Mouse (Mus musculus): ENCODE measurements around the gene Sdk1.

The Sdk1 gene

DNA sequence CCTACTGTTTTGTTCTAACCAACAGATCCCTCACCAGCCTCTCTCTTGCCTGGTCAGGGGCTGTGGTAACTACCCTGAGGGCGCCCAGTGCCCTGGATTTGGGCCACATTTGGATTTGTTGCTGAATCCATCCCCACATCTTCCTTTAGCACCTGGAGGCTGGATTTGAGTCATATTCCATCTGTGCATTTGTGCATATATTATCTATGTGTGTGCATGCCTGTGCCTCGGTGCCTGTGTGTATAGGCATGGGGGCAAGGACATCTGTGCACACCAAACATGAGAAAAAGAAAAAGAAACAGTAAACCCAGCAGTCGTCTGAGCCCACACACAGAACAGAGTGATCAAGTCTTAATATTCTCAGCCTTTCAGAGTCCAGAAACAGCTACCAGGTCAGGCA lies 752.9 kb downstream of the Sdk1 start:
- no peak for DNase-seq (ENCODE audit: low spot score in 2 of 2)

DNA sequence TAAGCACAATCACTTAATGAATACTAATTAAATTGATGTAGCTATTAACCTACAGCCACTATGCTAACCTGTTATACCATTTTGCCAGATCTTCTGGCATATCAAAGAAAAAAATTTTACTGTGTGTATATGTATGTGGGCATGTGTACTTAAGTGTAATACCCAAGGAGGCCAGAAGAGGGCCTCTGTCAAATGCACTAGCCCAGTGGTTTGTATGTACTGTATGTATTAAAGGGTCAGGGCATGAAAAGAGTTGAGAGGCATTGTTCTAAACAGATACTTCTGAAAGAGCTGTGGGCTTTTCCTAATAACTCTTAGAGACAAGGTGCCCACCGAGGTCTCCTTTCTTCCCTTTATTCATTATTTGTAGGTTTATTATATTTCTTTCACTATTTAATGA lies 759.0 kb downstream of the Sdk1 start:
- DNase-seq (ENCODE audit: low spot score in 2 of 2) = no peak

DNA sequence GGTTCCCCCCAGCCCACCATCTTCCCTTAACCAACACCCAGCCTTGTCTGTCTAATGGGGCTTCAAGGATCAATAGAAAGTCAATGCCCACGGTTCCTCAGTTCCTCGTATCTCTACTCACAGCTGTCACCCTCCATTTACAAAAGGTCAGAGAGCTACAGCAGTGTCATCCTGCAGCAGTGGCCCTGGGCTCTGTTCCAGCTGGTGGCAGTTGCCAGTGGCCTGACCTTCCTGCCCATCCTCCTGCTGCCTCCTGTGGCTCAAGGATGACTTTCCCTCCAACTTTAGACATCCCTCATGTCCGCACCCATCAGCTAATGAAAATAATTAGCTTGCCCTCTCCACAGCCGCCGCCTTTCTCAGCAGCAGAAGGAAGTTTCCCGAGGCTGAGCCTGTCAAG lies 759.8 kb downstream of the Sdk1 start:
- no peak for DNase-seq (ENCODE audit: low spot score in 2 of 2)

DNA sequence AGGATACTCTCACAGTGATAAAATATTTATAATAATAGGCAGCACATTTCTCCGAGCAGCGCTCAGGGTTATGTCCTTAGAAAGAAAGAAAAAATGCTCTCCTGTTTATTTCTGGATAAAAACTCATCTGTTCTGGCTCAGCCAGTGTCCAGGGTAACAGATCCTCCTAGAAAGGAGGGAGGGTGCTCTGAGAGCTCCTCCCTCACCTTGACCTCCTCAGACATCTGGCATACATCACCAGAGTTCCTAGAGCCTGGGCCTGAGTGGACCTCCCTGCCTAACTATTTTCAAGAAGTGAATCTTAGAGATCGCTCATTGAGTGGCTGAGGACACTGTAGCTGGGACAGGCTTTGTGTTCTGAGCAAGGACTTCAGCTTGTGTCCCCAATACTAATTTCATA lies 760.7 kb downstream of the Sdk1 start:
- no peak for DNase-seq (ENCODE audit: low spot score in 2 of 2)

DNA sequence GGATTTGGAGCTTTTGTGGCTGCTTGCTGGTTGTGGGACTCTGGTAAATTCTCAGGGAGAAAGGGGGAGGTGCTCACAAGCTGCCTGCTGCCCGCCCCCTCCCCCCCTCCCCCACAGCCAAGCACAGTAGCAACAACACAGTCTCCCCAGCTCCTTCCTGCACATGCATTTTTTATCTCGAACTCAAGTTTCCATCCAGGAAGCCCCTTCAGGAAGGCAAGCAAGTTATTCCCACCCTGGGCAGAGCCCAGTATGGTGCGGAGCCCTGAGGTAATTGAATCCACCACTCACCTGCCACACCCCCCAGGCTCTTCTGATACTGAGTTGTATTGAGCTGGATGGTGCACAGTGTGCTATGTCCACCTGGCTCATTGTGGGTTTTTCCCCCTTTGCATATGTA lies 768.9 kb downstream of the Sdk1 start:
- DNase-seq (ENCODE audit: low spot score in 2 of 2) = no peak

DNA sequence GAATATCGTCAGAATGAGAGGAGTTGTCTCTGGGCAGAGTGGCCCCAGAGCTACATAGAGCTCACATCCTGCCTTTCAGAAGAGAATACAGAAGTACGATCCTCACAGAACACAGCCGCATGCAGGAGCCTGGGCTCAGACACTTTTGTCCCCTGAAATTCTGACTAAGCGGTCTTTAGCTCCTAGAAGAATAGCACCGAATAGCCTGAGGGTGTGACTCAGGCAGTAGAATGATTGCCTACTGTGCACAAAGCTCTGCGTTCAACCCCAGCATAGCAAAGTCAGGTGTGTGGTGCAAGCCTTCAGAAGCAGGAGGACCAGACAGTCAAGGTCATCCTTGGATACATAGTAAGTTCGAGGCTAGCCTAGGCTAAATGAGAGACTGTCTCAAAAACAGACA lies 775.7 kb downstream of the Sdk1 start:
- no peak for DNase-seq (ENCODE audit: low spot score in 2 of 2)

DNA sequence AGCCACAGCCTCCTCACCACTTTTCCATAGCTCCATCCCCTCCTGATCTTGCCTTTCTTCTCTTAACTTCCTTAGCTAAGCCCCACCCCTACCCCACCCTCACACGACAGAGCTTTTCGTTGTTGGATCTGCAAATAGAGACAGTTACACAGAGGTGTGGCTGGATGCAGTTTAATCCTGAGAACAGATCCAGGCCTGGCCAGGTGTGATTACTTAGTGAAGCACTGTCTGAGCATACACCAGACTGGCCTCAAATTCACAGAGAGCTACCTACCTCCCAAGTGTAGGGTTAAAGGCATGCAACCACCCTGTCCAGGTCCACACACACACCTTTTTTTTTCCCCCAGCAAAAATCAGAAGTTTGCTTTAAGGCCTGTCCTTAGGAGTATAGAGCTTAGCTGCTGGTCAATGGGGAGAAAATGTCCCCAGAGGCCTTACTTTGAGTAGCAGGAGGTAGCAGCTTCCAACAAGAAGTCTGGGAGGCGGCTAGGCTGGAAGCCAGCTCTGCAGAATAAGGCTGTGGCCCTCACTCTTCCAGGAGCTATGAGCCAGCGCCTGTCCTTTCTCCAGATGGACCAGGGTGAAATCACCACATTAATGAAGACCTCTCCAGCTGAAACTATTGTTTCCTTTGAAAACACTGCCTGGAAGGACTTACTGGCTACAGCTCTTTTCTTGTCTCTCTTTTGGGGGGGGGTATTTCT lies 781.7 kb downstream of the Sdk1 start:
- DNase-seq (ENCODE audit: low spot score in 2 of 2) = no peak

DNA sequence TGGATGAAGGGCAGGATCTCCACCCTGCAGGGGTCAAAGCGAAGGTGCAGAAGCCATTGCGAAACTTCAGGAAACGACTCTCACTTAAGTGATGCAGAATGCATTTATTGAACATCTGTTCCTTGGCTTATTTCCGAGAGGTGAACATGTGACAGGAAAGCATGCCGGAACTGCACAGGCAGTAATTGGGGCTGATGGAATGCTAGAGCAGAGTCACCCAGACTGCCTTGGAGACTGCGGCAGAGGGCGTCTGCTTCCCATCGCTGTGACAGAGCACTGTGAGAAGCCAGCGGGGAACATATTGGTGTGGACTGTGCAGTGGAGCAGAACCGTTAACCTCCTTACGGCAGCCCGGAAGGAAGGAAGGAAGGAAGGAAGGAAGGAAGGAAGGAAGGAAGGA lies 783.2 kb downstream of the Sdk1 start:
- DNase-seq (ENCODE audit: low spot score in 2 of 2) = no peak

DNA sequence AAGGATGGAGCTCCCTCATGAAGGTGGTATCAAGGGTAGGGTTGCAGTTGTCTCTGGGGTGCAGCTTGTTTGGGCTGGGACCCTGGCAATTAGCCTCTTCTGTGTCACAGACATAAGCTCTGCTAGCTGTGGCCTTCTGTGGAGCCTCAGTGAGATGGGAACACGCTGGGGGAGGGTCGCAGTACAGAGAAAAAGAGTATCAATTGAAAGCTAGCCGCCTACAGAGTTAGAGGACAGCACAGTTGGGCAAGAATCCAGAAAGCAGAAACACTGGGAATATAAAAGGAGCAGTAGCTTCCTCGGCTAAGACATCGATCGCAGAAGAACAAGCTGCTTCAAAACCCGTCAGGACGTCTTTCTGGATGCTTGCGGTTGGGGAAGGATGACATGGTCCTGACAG lies 795.2 kb downstream of the Sdk1 start:
- no peak for DNase-seq (ENCODE audit: low spot score in 2 of 2)

DNA sequence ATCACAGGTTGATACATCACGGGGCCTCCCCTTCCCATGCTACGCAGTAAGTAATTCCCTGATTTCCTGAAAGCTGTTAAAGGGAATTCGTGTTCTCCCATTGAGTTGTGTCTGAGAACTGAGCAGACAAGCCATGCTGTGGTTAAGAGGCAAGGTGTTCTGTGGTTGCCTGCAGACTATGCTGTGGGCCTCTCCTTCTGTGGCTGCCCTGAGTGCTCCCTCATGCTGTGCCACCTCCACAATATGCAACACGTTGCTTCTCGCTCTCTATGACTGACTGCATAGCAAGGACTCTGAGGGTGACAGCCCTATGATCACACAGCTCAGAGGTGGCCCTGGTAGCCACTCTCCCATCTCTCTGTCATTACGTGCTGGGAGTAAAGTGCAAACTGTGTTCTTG lies 797.9 kb downstream of the Sdk1 start:
- DNase-seq (ENCODE audit: low spot score in 2 of 2) = no peak

DNA sequence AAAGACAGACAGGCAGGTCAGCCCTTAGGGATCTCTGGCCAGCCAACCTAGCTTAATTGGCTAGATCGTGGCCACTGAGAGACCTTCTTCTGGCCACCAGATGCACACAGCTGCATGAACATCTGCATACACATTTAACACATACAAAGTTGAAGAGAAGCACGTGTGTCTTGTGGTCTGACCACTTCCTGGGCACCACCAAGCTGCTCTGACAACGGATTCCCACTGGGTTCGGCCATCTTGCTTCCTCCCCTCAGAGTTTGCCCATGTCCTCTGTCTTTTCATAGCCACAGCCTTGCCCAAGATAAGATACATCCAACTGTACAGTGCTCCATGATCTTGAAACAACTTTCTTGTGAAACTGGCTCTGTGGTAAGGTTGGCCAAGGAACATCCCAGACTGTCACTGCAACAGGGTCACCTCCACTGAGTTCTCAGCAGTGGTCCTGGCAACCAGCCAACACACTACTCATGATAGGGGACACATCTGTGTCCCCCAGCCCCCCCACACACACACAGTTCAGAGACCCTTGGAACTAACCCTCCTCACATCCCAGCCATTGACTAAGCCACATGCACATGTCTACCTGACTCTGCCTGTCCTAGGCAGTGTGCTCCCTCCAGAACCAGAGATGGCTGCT lies 798.7 kb downstream of the Sdk1 start:
- no peak for DNase-seq (ENCODE audit: low spot score in 2 of 2)

DNA sequence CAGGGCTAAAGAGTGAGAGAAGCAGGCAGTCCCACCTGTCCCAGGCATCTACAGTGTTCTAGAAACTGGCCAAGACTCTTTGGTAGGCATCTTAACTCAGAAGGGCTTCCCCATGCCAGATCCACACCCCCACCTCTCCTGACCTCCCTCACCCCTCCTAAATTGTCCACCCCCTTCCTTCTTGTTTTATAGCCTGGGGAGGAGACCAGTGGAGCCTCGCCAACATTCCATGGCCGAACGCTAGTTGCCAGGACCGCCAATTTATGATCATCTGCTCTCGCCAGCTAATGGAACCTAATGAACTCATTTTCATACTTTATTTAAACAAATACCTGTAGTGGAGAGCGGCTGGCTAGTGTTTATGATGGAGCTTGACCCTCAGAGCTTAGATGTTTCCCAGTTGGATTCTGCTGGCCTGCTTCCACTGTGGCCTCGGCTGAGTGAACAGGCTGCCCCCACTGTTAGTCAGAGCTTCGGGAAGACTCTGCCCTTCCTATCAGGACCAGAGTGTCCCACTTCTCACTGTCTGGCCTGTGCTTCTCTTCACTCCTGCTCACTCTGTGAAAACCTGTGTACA lies 800.0 kb downstream of the Sdk1 start:
- no peak for DNase-seq (ENCODE audit: low spot score in 2 of 2)

DNA sequence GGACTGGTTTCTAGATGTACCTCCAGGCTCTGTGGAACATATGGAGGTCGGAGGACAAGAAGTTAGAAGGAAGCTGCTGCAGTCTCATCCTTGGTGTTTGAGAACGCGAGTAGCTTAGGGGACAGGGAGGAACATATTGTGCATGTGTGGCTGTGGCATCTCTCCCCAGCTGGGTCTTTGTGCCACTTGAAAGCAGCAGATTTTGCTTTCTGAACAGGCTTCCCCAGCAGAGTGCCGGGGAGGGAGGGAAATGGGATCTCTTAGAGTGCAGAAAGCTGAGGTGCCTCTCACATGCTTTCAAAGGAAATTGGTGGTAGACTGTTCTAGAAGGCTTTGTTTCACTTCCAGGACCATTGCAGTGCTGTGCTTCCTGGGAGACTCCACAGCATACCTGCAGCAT lies 820.5 kb downstream of the Sdk1 start:
- DNase-seq (ENCODE audit: low spot score in 2 of 2) = no peak

DNA sequence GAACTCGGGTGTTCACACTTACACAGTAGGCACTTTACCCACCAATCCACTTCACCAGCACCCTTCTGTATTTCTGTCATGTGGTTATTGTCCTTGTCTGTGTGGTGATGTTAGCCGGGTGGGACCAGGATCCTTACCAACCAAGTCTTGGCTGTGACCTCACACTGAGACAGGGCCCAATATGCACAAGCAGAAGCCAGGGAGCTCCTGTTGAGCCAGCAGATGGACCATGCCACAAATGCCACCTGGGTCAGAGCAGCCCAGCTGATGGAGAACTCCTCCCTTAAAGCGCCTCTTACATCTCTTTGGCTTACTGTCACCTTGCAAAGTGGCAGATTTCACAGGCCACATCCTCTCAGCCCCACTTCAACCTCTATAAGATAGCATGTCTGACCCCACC lies 830.0 kb downstream of the Sdk1 start:
- DNase-seq (ENCODE audit: low spot score in 2 of 2) = no peak

DNA sequence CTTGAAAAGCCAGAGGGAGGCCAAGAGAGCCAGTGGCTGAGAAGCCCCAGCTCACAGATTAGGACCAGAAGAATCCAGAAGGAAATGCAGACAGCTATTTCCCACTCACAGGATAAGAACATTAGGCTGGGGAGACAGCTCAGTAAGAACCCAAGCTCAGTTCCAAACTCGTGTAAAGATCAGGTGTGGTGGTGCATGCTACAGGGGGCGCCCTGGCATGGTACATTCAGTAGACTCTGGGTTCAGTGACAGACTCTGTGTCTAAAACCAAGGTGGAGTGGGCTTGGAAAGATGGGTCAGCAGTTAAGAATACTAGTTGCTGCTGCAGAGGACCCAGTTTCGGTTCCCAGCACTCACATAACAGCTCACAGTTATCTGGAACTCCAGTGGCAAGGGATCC lies 832.6 kb downstream of the Sdk1 start:
- DNase-seq (ENCODE audit: low spot score in 2 of 2) = no peak

DNA sequence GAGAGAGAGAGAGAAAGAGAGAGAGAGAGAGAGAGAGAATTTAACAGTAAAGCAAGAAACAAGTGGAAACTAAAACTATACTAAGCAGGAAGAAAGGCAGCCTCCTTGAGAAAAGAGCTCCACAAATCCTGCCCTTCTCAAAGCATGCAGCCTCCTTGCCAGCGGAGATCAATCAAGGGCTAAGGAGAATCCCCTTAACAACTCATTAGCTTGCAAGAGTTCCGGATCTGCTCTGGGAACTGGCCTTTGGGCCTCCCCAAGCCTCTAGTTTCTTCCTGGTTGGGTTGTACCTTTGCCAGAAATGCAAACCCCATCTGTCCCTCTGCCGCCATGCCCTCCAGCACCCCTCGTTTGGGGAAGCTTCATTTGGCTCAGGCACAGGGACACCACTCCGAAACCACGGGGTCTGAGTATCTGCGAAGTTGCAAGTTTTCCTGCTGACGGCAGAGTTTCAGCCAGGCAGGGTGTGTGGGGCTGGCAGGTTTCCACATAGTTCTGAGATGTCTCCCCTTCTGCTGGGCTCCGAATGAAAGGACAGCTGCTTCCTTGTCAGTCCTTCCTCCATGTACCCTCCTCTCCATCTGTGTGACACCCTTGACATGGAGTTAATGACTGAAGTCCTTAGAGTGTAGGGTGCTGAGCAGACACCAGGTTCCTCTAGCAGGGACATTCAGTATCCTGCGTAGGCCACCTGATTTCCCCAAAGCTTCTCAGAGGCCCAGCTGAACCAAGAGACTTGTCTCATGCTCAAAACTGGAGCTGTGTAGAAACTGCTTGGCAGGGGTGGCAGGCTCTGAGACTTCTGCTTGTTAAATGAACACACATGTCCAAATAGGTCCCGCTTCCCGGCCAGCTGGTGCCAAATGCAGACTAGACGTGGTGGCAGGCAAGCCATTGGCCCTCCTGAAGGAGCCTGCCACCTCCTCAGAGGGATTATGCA lies 833.5 kb downstream of the Sdk1 start:
- peak; percentile 42 to 67 for DNase-seq (ENCODE audit: low spot score in 2 of 2)

DNA sequence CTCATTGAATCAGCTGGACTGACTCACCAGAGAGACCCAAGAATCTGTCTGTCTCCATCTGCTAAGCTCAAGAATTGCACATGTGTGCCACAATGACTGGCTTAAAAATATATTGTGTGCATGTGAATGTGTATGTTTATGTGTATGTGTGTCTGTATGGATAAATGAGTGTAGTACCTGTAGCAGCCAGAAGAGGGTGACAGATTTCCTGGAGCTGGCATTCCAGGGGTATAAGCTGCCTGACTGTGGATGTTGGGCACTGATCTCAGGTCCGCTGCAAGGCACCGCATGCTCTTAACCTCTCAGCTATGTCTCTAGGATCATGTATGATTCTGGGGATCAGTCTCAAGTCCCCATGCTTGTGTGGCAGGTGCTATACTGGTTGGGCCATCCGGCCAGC lies 839.4 kb downstream of the Sdk1 start:
- DNase-seq (ENCODE audit: low spot score in 2 of 2) = no peak

DNA sequence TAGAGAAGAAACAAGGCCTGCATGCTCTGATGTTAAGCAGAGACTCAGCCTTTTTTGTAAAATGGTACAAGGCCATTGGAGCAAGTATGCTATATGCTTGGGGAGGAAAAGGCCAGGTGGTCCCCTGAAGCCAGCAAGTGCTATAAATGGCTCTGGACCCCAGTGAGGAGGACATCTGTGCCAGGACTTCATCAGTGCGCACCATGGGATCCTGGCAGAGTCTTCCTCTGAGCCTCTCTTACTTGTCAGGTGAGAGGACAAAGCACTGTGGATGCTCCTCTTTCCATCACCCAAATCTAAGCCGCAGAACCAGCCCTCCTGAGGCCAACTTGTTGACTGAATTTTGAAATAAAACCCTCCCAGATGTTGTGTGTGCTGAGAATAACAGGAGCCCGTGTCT lies 839.8 kb downstream of the Sdk1 start:
- no peak for DNase-seq (ENCODE audit: low spot score in 2 of 2)

DNA sequence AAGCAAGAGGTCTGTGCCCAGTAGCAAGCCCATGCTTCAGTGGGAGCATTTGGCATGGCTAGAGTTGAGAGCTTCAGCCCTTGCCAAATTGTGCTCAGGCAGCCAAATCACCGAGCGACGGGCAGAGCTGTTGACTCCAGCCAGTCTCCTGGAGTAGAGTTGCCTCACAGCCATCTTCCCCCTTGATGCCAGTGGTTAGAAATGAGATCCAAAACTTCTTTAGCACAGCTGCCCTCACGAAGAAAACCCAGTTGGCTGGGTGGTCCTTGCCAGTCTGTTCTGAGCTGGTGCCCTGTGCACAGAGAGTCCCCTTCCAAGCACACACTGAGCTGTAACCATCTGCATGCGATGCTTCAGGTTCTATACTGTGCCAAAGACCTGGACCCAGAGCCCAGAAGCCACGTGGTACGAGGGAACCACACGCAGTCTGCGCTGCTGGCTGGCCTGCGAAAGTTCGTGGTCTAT lies 855.1 kb downstream of the Sdk1 start:
- DNase-seq (ENCODE audit: low spot score in 2 of 2) = no peak

DNA sequence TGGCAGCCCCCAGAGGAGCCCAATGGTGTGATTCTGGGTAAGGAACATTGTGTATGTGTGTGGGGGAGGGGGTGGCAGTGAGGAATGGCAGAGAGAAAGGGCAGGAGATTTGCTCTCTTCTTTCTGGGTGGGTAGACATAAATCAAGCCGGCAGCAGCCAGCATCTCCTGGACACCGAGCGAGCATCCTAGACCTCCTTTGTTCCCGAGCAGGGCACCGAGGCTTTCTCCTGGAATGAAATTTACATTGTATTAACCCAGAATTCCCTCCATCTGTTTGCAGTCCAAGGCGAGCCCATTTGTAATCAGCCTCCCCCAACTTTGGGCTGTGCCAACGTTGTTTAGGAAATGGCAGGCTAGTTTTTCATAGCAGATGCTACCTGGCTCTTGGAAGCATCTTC lies 858.9 kb downstream of the Sdk1 start:
- no peak for DNase-seq (ENCODE audit: low spot score in 2 of 2)

DNA sequence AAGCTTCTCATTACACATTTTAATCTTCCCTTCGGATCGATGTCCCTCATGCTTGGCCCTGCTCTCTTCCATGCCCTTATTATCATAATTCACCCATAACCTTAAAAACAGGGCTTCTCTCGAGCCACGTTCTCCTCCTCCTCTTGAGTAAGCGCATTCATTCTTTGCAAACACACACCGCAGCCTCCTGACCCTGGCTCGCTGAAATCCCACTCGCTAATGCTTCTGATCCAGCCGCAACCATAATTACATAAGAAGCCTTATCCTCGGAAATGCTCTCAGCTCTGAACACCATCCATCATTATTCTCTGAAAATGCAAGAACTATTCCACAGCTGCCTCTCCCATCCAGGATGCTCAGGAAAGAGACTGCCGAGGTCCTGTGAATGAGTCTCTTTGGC lies 866.1 kb downstream of the Sdk1 start:
- no peak for DNase-seq (ENCODE audit: low spot score in 2 of 2)

DNA sequence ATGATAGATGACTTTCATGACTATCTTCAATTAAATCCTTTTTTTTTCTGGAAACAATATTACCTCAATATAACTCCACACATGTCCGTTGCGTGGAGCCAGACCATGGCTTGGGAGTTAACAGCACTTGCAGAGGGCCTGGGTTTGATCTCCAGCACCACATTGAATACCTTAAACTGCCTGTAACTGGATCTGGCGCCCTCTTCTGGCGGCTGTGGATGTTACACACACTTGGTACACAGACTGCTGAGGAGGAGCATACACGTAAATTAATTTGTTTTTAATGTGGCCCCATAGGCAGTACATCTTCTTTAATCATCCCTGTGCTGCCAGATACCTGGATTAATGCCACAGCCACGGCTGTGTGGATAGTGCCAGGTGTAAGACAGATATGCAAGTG lies 870.7 kb downstream of the Sdk1 start:
- no peak for DNase-seq (ENCODE audit: low spot score in 2 of 2)
